Mouse (Mus musculus) cortical plate, adult 2 months (tissue): ENCODE data around the gene Setd6. TPM values are rescaled to one million over a fixed set of nuclear protein-coding genes. Genes with fewer than 3 reads are reported as not detected.
A peak's percentile ranks its signal among the peaks of the same experiment; 100 is the strongest.

Source experiments
- H3K27ac ChIP-seq: fragments of 200-500 bp; 2 replicates; pipeline ENCODE4 v1.5.1; 2012; ENCODE audit warnings: low read length, control low read depth, inconsistent platforms; ENCODE audit not compliant: insufficient read depth
- H3K4me1 ChIP-seq: fragments of 200-500 bp; 2 replicates; pipeline ENCODE4 v1.6.1; 2011; ENCODE audit warnings: low read length; ENCODE audit not compliant: control insufficient read depth, insufficient read depth
- H3K4me3 ChIP-seq: fragments of 200-500 bp; 2 replicates; pipeline ENCODE4 v1.5.1; 2011; ENCODE audit warnings: mild to moderate bottlenecking, low read length, control low read depth; ENCODE audit not compliant: insufficient read depth
- CTCF ChIP-seq: fragments of 200-500 bp; IDR thresholded peaks from 2 replicates; pipeline ENCODE4 v1.5.1; 2011; ENCODE audit warnings: mild to moderate bottlenecking, control low read depth, low read length; ENCODE audit not compliant: insufficient read depth; ENCODE audit errors: extremely low read depth
- POLR2A ChIP-seq: fragments of 200-500 bp; IDR thresholded peaks from 2 replicates; pipeline ENCODE4 v1.6.1; 2011; ENCODE audit warnings: mild to moderate bottlenecking, low read length, control low read depth; ENCODE audit not compliant: insufficient read depth; ENCODE audit errors: extremely low read depth
- polyA plus RNA-seq: library from polyadenylated mRNA; depleted of rRNA; stranded (reverse); fragments of >200 nt; gene quantifications from 2 replicates; pipeline ENCODE4 v1.2.3, GENCODE M21; 2012; rRNA removed

Gene Setd6
- polyA plus RNA-seq, result 22.9 and 29.1 TPM in 2 replicates

GRCm38 (mm10) chr8:95715676-95716531, at the start of gene Setd6:
Gene Setd6, plus strand, starts transcription at chr8:95715881.
- Histone ChIP-seq H3K4me1 (peaks cover 3% of the 10 kb centered on the region; the same call in 1 of the 2 replicates), H3K27ac (no peak within 1 kb of the TSS), H3K4me3 (peak within 1 kb of the TSS; percentile 45)
- TF ChIP-seq CTCF, result no peak
- TF ChIP-seq POLR2A, result peak; percentile 41; the same call in 1 of the 2 replicates

DNA sequence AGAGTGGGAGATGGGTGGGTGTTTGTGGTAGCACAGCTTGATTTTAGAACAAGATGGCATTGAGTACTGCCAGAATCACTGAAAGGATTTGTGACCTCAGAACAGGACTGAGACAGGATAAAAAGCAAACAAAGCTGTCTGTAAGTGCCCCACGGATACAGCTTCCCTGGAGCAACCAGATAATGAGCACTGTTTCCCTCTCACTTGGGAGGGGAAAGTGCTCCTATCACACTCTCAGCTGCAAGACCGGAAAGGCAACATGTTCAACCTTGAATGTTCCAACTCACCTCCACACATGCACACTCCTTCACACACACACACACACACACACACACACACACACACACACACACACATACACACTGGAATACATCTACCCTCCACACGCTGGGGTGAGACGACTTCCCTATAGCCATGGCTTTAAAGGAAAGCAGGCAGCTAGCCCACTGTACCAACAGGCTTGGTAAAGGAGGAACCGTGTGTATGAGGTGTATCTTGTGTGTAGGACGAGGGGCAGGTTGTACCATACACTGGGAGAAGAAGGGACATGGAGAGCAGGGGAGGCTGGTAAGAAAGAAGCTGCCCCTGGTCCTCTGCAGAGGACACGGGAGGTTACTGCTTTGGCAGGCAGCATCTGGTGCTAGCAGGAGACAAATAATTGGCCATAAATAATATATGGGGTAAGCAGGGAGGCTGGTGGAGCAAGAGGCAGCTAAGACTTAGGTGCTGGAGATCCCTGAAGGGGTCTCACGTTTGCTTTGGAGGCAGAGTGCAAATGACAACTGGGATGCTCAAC, 47.3 kb upstream of the Setd6 start:
- TF ChIP-seq CTCF (no peak), POLR2A (no peak)
- Histone ChIP-seq H3K27ac (no peak overlapping the region), H3K4me1 (no peaks in the 10 kb centered on the region), H3K4me3 (no peak overlapping the region)

- TF ChIP-seq POLR2A, result no peak
- TF ChIP-seq CTCF, result no peak
- Histone ChIP-seq H3K4me3 (no peak overlapping the region), H3K27ac (no peak overlapping the region)
Measured at GRCm38 (mm10) chr8:95669967-95670366, 45.7 kb upstream of the Setd6 start.

GRCm38 (mm10) chr8:95671861-95672260, 43.8 kb upstream of the Setd6 start:
- H3K27ac ChIP-seq, result no peak overlapping the region
- H3K4me1 ChIP-seq, result no peaks in the 10 kb centered on the region
- no peak for TF ChIP-seq POLR2A
- TF ChIP-seq CTCF, result no peak
- H3K4me3 ChIP-seq, result no peak overlapping the region

More at GRCm38 (mm10) chr8:95669967-95670366, 45.7 kb upstream of the Setd6 start:
- no peaks in the 10 kb centered on the region for H3K4me1 ChIP-seq

- H3K4me3 ChIP-seq, result no peak overlapping the region
- TF ChIP-seq CTCF (no peak), POLR2A (no peak)
- no peaks in the 10 kb centered on the region for H3K4me1 ChIP-seq
- no peak overlapping the region for H3K27ac ChIP-seq
Measured at GRCm38 (mm10) chr8:95672811-95673210, 42.9 kb upstream of the Setd6 start.

- H3K4me3 ChIP-seq, result peak within 1 kb of the TSS; percentile 84
- no peak within 1 kb of the TSS for H3K27ac ChIP-seq
- H3K4me1 ChIP-seq, result peaks cover 5% of the 10 kb centered on the region; the same call in 1 of the 2 replicates
- TF ChIP-seq CTCF (no peak), POLR2A (no peak)
Measured at GRCm38 (mm10) chr8:95676631-95677030, 39.0 kb upstream of the Setd6 start, which contains the start of gene Ndrg4. Gene Ndrg4, plus strand, starts transcription at chr8:95676980.

DNA sequence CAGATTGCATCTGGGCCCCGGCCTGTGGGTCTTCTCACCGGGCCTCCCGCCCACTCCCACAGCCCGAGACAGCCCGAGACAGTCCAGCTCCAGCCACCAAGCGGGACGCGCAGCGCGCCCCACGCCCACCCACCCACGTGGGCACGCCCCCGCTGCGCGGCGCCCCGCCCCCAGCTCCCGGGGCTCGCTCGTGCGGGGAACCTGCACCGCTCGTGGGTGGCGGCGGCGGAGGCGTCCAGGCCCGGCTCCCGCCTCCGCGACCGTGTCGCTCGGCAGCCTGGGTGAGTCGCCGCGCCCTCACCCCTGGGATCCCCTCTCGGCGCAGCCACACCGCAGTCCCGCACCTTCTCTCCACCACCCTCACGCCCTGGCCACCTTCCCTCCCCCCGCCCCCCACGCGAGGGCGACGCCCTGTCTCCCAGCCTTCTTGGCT, 38.1 kb upstream of the Setd6 start:
- Histone ChIP-seq H3K4me1 (peaks cover 5% of the 10 kb centered on the region), H3K4me3 (peak overlapping the region; percentile 84), H3K27ac (no peak overlapping the region)
- TF ChIP-seq CTCF (no peak), POLR2A (no peak)

DNA sequence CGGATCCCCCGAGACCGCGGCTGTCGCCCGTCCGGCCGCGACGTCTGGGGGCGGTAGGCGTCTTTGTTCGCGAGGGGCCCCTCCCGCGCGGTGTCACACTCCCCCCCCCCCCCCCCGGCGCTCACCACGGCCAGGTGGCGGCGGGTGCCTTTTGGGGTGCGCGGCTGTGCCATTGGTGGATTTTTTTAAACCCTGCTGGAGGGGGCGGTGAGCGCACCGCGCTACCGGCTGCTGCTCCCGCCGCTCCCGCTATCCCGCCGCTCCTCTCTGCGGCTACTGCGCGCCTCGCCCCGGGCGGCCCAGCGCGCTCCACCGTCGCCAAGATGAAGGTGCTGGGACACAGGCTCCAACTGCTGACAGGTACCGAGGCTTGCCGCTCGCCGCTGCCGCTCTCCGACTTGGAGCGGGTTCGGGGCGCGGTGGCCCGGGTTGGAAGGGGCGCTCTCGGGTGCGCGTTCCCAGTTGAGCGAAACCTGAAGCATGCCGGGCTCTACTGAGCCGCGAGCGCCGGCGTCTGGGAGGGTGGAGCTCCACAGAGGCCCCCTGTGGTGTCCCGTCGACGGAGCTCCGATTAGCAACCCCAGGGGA, 37.6 kb upstream of the Setd6 start:
- peaks cover 5% of the 10 kb centered on the region for H3K4me1 ChIP-seq
- H3K27ac ChIP-seq, result peak overlapping the region; percentile 78
- TF ChIP-seq POLR2A (no peak), CTCF (no peak)

DNA sequence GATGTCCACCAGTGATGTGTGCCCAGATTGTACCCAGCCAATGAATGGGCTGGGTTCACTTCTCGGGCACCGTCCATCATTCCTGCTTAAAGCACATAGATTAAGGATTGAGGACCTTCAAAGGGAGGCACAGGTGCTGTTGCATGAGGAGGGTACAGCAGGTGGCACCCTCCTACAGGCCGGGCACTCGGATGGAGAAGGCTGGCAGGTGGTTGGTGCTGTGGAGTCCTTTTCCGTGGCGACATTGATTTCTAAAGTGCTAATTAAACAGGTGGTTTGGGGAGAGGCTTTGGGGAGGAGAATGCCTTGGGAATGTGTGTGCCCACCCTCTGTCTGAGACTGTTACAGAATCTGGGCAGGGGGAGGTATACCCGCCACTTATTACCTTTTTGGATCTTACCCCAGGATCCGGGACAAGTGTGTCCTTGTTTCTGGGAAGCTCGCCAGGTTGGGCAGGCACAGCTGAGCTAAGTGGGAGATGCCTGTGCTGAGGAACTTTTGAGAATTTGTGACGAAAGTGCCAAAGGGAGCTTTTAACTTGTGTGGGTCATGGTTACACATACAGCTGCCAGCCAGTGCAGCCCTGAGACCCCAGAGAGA, 27.5 kb upstream of the Setd6 start:
- no peak for TF ChIP-seq POLR2A
- TF ChIP-seq CTCF, result no peak

More for the DNA sequence above, 37.6 kb upstream of the Setd6 start:
- peak overlapping the region; percentile 84 for H3K4me3 ChIP-seq

More for the DNA sequence above, 27.5 kb upstream of the Setd6 start:
- Histone ChIP-seq H3K27ac (no peak overlapping the region; the same call in 1 of the 2 replicates), H3K4me3 (no peak overlapping the region), H3K4me1 (peaks cover 10% of the 10 kb centered on the region)
